Comparison of ENCODE assay signal across 16 mouse cellular contexts in genomic region chr2:169671264-169671663, GRCm38 (mm10). TPM values are rescaled to one million over a fixed set of nuclear protein-coding genes. Genes with fewer than 3 reads are reported as not detected.
DNase-seq lines count a peak whose midpoint lies in the region; ATAC-seq and TF ChIP-seq lines count a peak whose summit lies in the region.
"Had no signal": no experiment of that assay in that cellular context is flagged by ENCODE, and none has a peak within 500 bp of the region (broad histone marks: within the 10 kb centered on the region; RNA-seq: fewer than 3 reads in every experiment).

No protein-coding gene starts in this region.

- no peaks in the 10 kb centered on the region for H3K9me3 ChIP-seq in heart, embryonic 10.5 days
- H3K9me3 ChIP-seq in limb, embryonic 15.5 days, result no peaks in the 10 kb centered on the region
- no peaks in the 10 kb centered on the region for H3K9me3 ChIP-seq in limb, embryonic 10.5 days (replicated peaks)
- no peaks in the 10 kb centered on the region for H3K9me3 ChIP-seq in stomach, embryonic 16.5 days (replicated peaks; ENCODE audit: control insufficient read depth, low read length)
- H3K9me3 ChIP-seq: forebrain, embryonic 15.5 days; hindbrain, embryonic 13.5 days had no signal

- peaks cover 26% of the 10 kb centered on the region for H3K4me1 ChIP-seq in heart, embryonic 10.5 days
- H3K4me1 ChIP-seq in heart, adult 2 months (ENCODE audit: control insufficient read depth, insufficient read depth, low read length), result peaks cover 24% of the 10 kb centered on the region
- 0 out of 2 replicates have a peak, but pooled peaks cover 3% of the 10 kb centered on the region for H3K4me1 ChIP-seq in limb, embryonic 15.5 days
- peaks cover 17% of the 10 kb centered on the region for H3K4me1 ChIP-seq in limb, embryonic 10.5 days
- no peaks in the 10 kb centered on the region for H3K4me1 ChIP-seq in stomach, embryonic 16.5 days (ENCODE audit: control insufficient read depth, insufficient read depth, low read length)

- H3K4me3 ChIP-seq in heart, embryonic 10.5 days, result no peak overlapping the region
- H3K4me3 ChIP-seq in heart, adult 2 months, result no peak overlapping the region
- no peak overlapping the region for H3K4me3 ChIP-seq in limb, embryonic 15.5 days
- no peak overlapping the region for H3K4me3 ChIP-seq in limb, embryonic 10.5 days
- no peak overlapping the region for H3K4me3 ChIP-seq in stomach, embryonic 16.5 days (replicated peaks; ENCODE audit: low read length)
- H3K4me3 ChIP-seq: forebrain, embryonic 15.5 days; hindbrain, embryonic 13.5 days had no signal

- TF ChIP-seq POLR2A in heart, adult 2 months (IDR thresholded peaks at IDR 0.05; ENCODE audit: insufficient read depth, low read depth, low read length), result no peak

- no peaks in the 10 kb centered on the region for H3K79me2 ChIP-seq in heart, adult 2 months (replicated peaks; ENCODE audit: control insufficient read depth, insufficient read depth, low read length)

- no peak for DNase-seq in heart, embryonic 10.5 days (ENCODE audit: low spot score)
- DNase-seq in heart, adult 2 months, result no peak
- no peak for DNase-seq in limb, embryonic 10.5 days (ENCODE audit: low spot score)
- DNase-seq in right cerebral cortex, postnatal 25 days, result no peak
- DNase-seq: adrenal gland, adult 2 months; adrenal gland, postnatal 25 days; cerebellum, adult 2 months; cerebellum, postnatal 10 days; gastrocnemius, postnatal 10 days; heart, postnatal 10 days had no signal

- intact Hi-C loops in heart, adult 2 months (cut with DNase I), result no loop called here

- H3K9ac ChIP-seq in heart, adult 2 months (ENCODE audit: low read depth, low read length), result no peak overlapping the region
- H3K9ac ChIP-seq in limb, embryonic 15.5 days, result no peak overlapping the region
- no peak overlapping the region for H3K9ac ChIP-seq in stomach, embryonic 16.5 days (ENCODE audit: low read length)
- H3K9ac ChIP-seq: forebrain, embryonic 15.5 days; hindbrain, embryonic 13.5 days had no signal

- no peak overlapping the region for H3K4me2 ChIP-seq in limb, embryonic 15.5 days
- H3K4me2 ChIP-seq in stomach, embryonic 16.5 days (ENCODE audit: low read depth, low read length), result no peak overlapping the region
- H3K4me2 ChIP-seq: forebrain, embryonic 15.5 days; hindbrain, embryonic 13.5 days had no signal

- WGBS in heart, embryonic 10.5 days, result 79% methylated on average over 7 of the region's 7 CpGs
- 74% methylated on average over 7 of the region's 7 CpGs for WGBS in heart, adult 2 months
- 73% methylated on average over 7 of the region's 7 CpGs for WGBS in limb, embryonic 15.5 days
- 86% methylated on average over 7 of the region's 7 CpGs for WGBS in limb, embryonic 10.5 days
- 78% methylated on average over 7 of the region's 7 CpGs for WGBS in stomach, embryonic 16.5 days

- no peak for TF ChIP-seq CTCF in heart, adult 2 months (IDR thresholded peaks at IDR 0.05)

- H3K36me3 ChIP-seq in heart, embryonic 10.5 days, result no peaks in the 10 kb centered on the region
- H3K36me3 ChIP-seq in heart, adult 2 months (ENCODE audit: control insufficient read depth, insufficient read depth, low read length), result peaks cover 2% of the 10 kb centered on the region; the same call in 1 of the 2 replicates
- H3K36me3 ChIP-seq in limb, embryonic 15.5 days, result no peaks in the 10 kb centered on the region
- peaks cover 6% of the 10 kb centered on the region; the same call in 1 of the 2 replicates for H3K36me3 ChIP-seq in limb, embryonic 10.5 days
- no peaks in the 10 kb centered on the region for H3K36me3 ChIP-seq in stomach, embryonic 16.5 days (ENCODE audit: control insufficient read depth, insufficient read depth, low read length)
- H3K36me3 ChIP-seq: forebrain, embryonic 15.5 days; hindbrain, embryonic 13.5 days had no signal

- TF ChIP-seq EP300 in heart, adult 2 months (IDR thresholded peaks at IDR 0.05; ENCODE audit: insufficient read depth, low read depth, low read length), result no peak

- peak overlapping the region; percentile 62 for H3K27ac ChIP-seq in heart, embryonic 10.5 days
- H3K27ac ChIP-seq in heart, adult 2 months, result no peak overlapping the region; the same call in 1 of the 2 replicates
- H3K27ac ChIP-seq in limb, embryonic 15.5 days, result peak overlapping the region; percentile 43
- no peak overlapping the region; the same call in 1 of the 2 replicates for H3K27ac ChIP-seq in limb, embryonic 10.5 days
- peak overlapping the region; percentile 0; the same call in 1 of the 2 replicates for H3K27ac ChIP-seq in stomach, embryonic 16.5 days (ENCODE audit: low read length)
- H3K27ac ChIP-seq: forebrain, embryonic 15.5 days; hindbrain, embryonic 13.5 days; hindbrain, postnatal 0 days had no signal

- ATAC-seq in limb, embryonic 15.5 days (ENCODE audit: insufficient number of reproducible peaks, low FRiP score, low TSS enrichment, low read depth), result no peak
- ATAC-seq in stomach, embryonic 16.5 days (ENCODE audit: insufficient read depth, low FRiP score), result no peak
- ATAC-seq: forebrain, embryonic 15.5 days; hindbrain, postnatal 0 days had no signal

- no peaks in the 10 kb centered on the region for H3K27me3 ChIP-seq in heart, embryonic 10.5 days (ENCODE audit: insufficient read depth, poor library complexity, severe bottlenecking)
- H3K27me3 ChIP-seq in heart, adult 2 months (ENCODE audit: control insufficient read depth, insufficient read depth, low read length), result no peaks in the 10 kb centered on the region
- H3K27me3 ChIP-seq in limb, embryonic 15.5 days, result no peaks in the 10 kb centered on the region
- H3K27me3 ChIP-seq in limb, embryonic 10.5 days (ENCODE audit: low read depth, poor library complexity, severe bottlenecking), result no peaks in the 10 kb centered on the region
- H3K27me3 ChIP-seq in stomach, embryonic 16.5 days (ENCODE audit: control insufficient read depth, insufficient read depth, low read length), result no peaks in the 10 kb centered on the region
- H3K27me3 ChIP-seq: forebrain, embryonic 15.5 days; hindbrain, embryonic 13.5 days had no signal

RNA-seq across cellular contexts. Expression of gene Tshz2, which starts 38.5 kb away (rescaled TPM):
- 3.9 and 5.7 TPM in 2 replicates for polyA plus RNA-seq in heart, embryonic 10.5 days (2016; fragmentation: Nextera tagmentation; extraction: Ambion mirVana)
- total RNA-seq in heart, adult 2 months (2021), result 10 to 100 TPM; 12.1 to 12.9 TPM
- polyA plus RNA-seq in heart, adult 2 months (2012; rRNA removed), result 8.2 and 8.7 TPM in 2 replicates
- 9.1 and 9.8 TPM in 2 replicates for polyA plus RNA-seq in limb, embryonic 15.5 days (2015; fragmentation: Nextera tagmentation; extraction: Ambion mirVana)
- polyA plus RNA-seq in limb, embryonic 10.5 days (2016; fragmentation: Nextera tagmentation; extraction: Ambion mirVana), result 7.6 and 8.0 TPM in 2 replicates
- polyA plus RNA-seq in stomach, embryonic 16.5 days (2015; fragmentation: Nextera tagmentation; extraction: Ambion mirVana), result 11.2 and 13.5 TPM in 2 replicates
- total RNA-seq: hematopoietic stem cell, adult 5-6 weeks had no signal

Comparison
In these comparisons a context has a peak if more than half of its experiments do, and no peak if none do; other contexts are left out.
1. H3K27ac ChIP-seq: peak in heart, embryonic 10.5 days (single experiment), limb, embryonic 15.5 days (single experiment) and stomach, embryonic 16.5 days (single experiment); none in heart, adult 2 months (single experiment) and limb, embryonic 10.5 days (single experiment).